Mouse (Mus musculus) liver, adult 2 months (tissue): ENCODE data around the gene Fbxw13.

Source experiments
- CTCF ChIP-seq: fragments of 200-500 bp; IDR thresholded peaks from 2 replicates; pipeline ENCODE4 v1.5.1; 2011; ENCODE audit warnings: low read depth, low read length, control low read depth
- POLR2A ChIP-seq: fragments of 200-500 bp; IDR thresholded peaks from 2 replicates; pipeline ENCODE4 v1.6.1; 2011; ENCODE audit warnings: low read length, control low read depth; ENCODE audit not compliant: insufficient read depth; ENCODE audit errors: extremely low read depth

DNA sequence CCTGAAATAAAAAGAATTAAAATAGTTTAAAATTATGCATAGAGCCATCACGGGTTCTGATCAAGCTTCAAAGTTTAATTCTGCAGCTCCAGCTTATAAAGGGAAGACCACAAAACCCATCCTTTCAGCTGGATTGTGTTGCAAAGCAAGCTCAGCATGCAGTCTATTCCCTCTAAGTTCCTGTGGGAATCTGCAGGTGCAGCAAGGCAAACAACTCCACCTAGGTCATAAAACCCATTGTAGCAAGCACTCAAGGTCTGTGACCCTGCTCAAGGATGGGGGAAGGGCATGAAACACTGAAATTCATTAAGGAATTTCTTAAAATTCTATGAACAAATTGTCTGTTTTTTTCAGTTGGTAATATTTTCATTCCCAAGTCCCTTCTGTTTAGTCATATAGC is 18.6 kb downstream of the Fbxw13 start:
- TF ChIP-seq POLR2A: no peak
- no peak for TF ChIP-seq CTCF
